Mouse (Mus musculus): Measurements from ENCODE around the gene Hacd3. TPM values are rescaled to one million over a fixed set of nuclear protein-coding genes. Genes with fewer than 3 reads are reported as not detected.
"Not testable (repeated sequence)": the region's sequence is repeated elsewhere in the genome, so short reads cannot be mapped to it uniquely, and the experiment has no call there.

Gene Hacd3
- polyA plus RNA-seq, 1 experiment from 2014 or later: 105 TPM

DNA sequence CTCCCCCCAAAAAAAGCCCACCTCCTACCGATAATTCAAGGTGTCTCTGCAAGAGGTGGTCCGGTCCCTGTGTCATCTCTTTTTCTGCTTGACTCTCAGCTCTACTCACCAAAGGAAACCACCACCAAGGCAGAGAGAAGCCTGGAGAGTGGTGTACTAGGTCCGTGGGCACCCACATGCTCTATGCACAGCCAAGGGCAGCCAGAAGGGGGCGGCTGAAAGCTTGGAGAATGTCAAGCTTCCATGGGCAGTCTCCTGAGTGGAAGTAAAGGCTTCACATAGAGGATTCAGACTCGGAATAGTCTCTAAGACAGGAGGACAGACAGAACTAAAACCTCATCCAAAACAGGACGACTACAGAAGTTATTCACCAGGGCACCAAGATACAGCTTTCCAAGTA, 10.2 kb downstream of the Hacd3 start:
- Histone ChIP-seq H3K9me3 (peaks cover 2% of the 10 kb centered on the region; the same call in 1 of the 2 replicates), H3K4me1 (peaks cover 3% of the 10 kb centered on the region; the same call in 1 of the 2 replicates), H3K27ac (no peak overlapping the region), H3K36me3 (replicated peaks) (peaks cover 48% of the 10 kb centered on the region), H3K27me3 (ENCODE audit: poor library complexity, severe bottlenecking) (no peaks in the 10 kb centered on the region), H3K4me3 (no peak overlapping the region)
- no peak for DNase-seq (ENCODE audit: extremely low spot score, low spot score)
- 62% methylated on average over 6 of the region's 6 CpGs for WGBS

DNA sequence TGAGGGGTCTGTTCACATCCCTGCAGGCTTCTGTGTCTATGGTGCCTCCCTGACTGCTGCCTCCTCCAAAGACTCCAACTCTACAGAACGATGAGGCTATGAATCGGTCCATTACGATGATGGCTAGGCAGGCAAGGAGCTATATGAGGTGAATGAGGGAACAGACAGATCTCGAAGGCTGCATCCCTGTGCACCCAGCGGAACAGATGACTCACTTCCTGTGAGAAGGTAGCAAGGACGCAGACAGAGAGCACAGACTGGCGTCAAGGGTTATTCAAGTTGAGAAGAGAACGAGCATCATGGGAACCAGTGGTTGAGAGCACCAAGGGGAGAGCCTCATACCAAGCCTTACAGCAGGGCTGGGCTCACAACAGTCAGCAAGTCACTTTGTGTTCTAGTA, 10.9 kb downstream of the Hacd3 start:
- 91% methylated on average over 8 of the region's 8 CpGs for WGBS
- Histone ChIP-seq H3K9me3 (peaks cover 2% of the 10 kb centered on the region; the same call in 1 of the 2 replicates), H3K4me3 (no peak overlapping the region), H3K27ac (no peak overlapping the region), H3K4me1 (no peaks in the 10 kb centered on the region), H3K36me3 (replicated peaks) (peaks cover 54% of the 10 kb centered on the region), H3K27me3 (ENCODE audit: poor library complexity, severe bottlenecking) (no peaks in the 10 kb centered on the region)
- no peak for DNase-seq (ENCODE audit: extremely low spot score, low spot score)

DNA sequence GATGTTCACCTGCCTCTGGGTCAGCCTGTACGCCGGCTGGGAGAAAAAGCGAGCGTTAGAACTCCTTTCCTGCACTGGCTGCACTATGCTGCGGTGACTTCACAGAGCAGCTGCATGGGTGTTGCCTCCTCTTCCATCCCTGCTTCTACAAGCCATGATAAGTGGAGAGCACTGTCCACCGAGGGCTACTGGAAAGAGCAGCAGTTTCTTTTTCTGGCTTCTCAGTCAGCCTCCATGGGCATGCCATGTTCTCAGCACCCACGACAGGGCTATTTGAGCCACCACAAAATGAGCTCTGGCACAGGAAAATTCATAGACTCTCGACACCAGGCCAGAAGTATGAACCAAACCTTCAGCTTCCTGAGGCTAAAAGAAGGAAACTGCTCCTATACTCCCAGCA, 15.8 kb downstream of the Hacd3 start:
- no peaks in the 10 kb centered on the region for H3K4me1 ChIP-seq
- 93% methylated on average over 8 of the region's 8 CpGs for WGBS
- H3K27ac ChIP-seq: no peak overlapping the region
- peaks cover 92% of the 10 kb centered on the region for H3K36me3 ChIP-seq (replicated peaks)
- H3K9me3 ChIP-seq: peaks cover 2% of the 10 kb centered on the region; the same call in 1 of the 2 replicates
- DNase-seq (ENCODE audit: extremely low spot score, low spot score): no peak
- no peaks in the 10 kb centered on the region for H3K27me3 ChIP-seq (ENCODE audit: poor library complexity, severe bottlenecking)
- no peak overlapping the region for H3K4me3 ChIP-seq

DNA sequence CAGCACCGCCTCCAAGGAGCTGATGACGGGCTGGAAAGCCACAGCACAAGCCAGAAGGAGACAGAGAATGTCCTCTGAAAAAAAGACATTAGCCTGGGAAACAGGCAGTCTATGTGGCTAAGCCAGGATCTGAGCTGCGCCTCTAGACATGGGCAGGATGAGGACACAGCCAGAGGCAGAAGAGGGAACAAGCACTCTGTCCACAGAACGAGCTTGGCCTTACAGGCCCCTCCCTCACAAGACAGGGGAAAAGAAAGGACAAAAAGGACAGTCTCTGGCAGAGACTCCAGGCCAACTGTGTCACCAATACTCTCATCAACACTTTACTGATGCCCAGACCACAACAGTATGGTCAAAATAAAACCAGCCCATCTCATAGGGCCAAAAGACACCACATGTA, 20.0 kb downstream of the Hacd3 start:
- Histone ChIP-seq H3K27me3 (ENCODE audit: poor library complexity, severe bottlenecking) (no peaks in the 10 kb centered on the region), H3K27ac (no peak overlapping the region)
- WGBS: 67% methylated on average over 4 of the region's 4 CpGs

DNA sequence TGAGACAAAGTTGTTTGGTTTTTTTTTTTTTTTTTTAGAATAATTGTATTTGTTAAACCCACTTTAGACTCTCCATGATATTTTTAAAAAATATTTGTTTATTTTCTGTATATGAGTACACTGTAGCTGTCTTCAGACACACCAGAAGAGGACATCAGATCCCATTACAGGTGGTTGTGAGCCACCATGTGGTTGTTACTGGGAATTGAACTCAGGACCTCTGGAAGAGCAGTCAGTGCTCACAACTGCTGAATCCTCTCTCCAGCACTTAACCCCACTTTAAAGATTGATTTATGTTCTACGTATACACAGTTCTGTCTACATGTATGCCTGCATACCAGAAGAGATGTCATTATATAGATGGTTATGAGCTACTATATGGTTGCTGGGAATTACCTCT, 26.0 kb downstream of the Hacd3 start:
- DNase-seq (ENCODE audit: extremely low spot score, low spot score); H3K9me3 ChIP-seq; H3K27ac ChIP-seq; H3K4me3 ChIP-seq; H3K4me1 ChIP-seq; H3K27me3 ChIP-seq (ENCODE audit: poor library complexity, severe bottlenecking): not testable (repeated sequence)
- H3K36me3 ChIP-seq (replicated peaks): peaks cover 92% of the 10 kb centered on the region
- WGBS: 93% methylated on average over 1 of the region's 1 CpGs

More for the DNA sequence above, 20.0 kb downstream of the Hacd3 start:
- Histone ChIP-seq H3K36me3 (replicated peaks) (peaks cover 94% of the 10 kb centered on the region), H3K4me3 (no peak overlapping the region), H3K9me3 (no peaks in the 10 kb centered on the region), H3K4me1 (no peaks in the 10 kb centered on the region)
- no peak for DNase-seq (ENCODE audit: extremely low spot score, low spot score)

DNA sequence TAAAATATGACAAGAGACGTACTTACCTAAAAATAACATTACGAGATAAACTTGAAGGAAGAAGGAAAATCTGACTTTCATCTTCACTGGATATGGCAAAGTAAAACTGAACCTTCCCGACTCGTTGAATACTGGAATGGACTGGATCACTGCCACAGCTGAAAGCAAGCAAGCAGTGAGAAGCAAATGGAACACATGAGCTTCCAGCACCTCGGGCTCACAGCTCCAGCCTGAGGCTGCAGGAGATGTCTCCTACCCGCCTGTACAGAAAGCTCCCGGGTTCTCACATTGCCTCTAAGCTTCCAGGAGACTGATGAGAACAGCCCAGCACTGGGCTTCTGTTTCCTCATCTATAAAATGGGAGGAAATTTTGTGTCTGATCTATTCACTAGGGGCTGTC, 31.2 kb downstream of the Hacd3 start:
- H3K4me3 ChIP-seq: no peak overlapping the region
- peaks cover 97% of the 10 kb centered on the region for H3K36me3 ChIP-seq (replicated peaks)
- no peaks in the 10 kb centered on the region for H3K9me3 ChIP-seq
- no peak overlapping the region for H3K27ac ChIP-seq
- WGBS: 88% methylated on average over 7 of the region's 7 CpGs
- H3K4me1 ChIP-seq: no peaks in the 10 kb centered on the region
- DNase-seq (ENCODE audit: extremely low spot score, low spot score): no peak
- no peaks in the 10 kb centered on the region for H3K27me3 ChIP-seq (ENCODE audit: poor library complexity, severe bottlenecking)

DNA sequence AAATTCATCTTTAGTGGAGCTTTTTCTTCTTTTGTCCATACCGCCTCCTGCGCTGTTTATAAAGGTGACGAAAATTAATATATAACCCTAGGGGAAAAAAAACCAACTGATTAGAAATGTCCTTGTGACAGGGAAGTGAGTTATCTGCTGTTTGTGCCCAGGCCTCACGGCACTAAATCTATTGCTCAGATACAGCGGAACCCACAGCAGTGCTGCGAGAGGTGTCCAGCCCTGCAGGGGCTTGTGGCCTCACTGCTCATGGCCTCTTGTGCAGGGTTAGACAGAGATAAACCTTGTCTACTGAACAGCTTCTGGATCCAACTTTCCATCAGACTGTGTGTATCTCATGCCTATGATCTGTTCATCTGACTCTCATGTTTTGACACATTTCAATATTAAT, 33.0 kb downstream of the Hacd3 start:
- Histone ChIP-seq H3K36me3 (replicated peaks) (peaks cover 100% of the 10 kb centered on the region), H3K4me1 (no peaks in the 10 kb centered on the region), H3K27me3 (ENCODE audit: poor library complexity, severe bottlenecking) (no peaks in the 10 kb centered on the region), H3K4me3 (no peak overlapping the region), H3K27ac (no peak overlapping the region), H3K9me3 (no peaks in the 10 kb centered on the region)
- DNase-seq (ENCODE audit: extremely low spot score, low spot score): no peak
- WGBS: 93% methylated on average over 6 of the region's 6 CpGs

DNA sequence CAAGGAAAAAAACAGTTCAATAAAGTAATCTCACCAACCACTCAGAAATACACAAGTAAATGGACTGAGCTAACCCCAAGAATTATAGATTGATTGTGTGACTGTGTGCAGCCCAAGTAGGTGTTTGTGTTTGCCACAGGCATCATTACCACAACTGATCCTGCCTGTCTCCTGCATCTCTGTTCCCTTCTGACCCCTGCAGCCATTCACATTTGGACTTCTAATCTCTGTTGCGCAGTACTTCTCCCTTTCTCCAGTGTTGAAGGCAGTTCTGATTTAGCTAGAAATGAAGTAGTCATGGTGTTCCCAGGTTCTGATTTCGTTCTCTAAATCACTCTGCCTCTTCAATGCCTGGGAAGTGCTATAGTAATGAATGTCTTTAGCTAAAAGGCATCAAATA, 33.8 kb downstream of the Hacd3 start:
- H3K9me3 ChIP-seq: no peaks in the 10 kb centered on the region
- WGBS: 94% methylated on average over 2 of the region's 2 CpGs
- H3K27ac ChIP-seq: no peak overlapping the region
- no peak for DNase-seq (ENCODE audit: extremely low spot score, low spot score)
- H3K4me1 ChIP-seq: no peaks in the 10 kb centered on the region
- no peaks in the 10 kb centered on the region for H3K27me3 ChIP-seq (ENCODE audit: poor library complexity, severe bottlenecking)
- H3K36me3 ChIP-seq (replicated peaks): peaks cover 100% of the 10 kb centered on the region
- H3K4me3 ChIP-seq: no peak overlapping the region

DNA sequence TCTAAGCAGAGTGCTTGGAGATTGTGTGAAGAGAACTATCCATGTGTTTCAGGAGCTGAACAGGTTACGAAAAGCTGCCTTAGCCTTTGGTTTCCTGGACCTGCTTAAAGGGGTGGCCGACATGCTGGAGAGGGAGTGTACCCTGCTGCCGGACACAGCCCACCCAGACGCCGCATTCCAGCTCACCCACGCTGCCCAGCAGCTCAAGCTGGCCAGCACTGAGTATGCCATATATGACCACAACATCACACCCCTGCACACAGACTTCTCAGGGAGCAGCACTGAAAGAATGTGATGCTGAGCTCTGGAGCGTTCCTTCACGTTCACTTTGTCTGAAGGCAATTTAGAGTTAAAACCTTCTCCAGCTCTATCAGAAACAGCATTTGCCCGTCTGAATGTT, 35.7 kb downstream of the Hacd3 start:
- H3K4me1 ChIP-seq: no peaks in the 10 kb centered on the region
- no peaks in the 10 kb centered on the region for H3K27me3 ChIP-seq (ENCODE audit: poor library complexity, severe bottlenecking)
- no peak overlapping the region for H3K27ac ChIP-seq
- H3K4me3 ChIP-seq: no peak overlapping the region
- whole genome bisulfite sequencing: 91% methylated on average over 9 of the region's 9 CpGs
- H3K36me3 ChIP-seq (replicated peaks): peaks cover 100% of the 10 kb centered on the region
- H3K9me3 ChIP-seq: no peaks in the 10 kb centered on the region
- DNase-seq (ENCODE audit: extremely low spot score, low spot score): no peak

DNA sequence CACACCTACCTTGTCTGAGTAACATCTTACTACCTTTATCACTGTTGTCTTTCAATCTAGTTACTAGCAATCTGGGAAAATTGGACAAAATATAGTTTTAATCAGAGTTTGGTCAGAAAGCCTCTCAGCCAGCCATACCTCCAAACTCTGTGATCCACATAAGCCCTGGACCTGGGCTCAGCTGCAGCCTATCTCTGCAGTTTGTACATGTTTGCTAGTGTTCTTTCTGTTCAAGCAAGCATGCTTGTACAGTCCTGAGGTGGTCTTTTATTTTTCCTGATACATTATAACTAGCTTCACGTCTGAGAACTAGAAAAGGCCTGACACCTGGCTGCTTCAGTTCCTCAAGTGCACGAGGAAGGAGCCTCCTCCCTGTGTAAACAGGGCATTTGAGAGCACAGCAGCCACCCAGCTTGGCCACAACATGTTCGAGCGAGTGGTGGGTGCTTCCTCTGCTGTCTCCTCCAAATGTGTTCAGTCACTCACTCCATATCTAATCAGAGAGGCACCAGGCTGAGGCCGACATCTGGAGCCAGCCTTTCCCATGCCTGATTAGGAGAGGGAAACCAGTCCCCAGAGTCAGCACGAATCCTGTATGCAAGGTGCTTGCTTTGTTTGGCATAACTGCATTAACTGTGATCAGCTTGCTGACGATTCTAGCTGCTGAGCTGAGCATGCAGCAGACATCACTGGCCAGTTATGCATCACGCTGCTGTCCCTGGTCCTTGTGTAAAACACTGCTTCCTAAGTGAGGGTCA, 36.3 kb downstream of the Hacd3 start:
- WGBS: 81% methylated on average over 8 of the region's 8 CpGs
- no peaks in the 10 kb centered on the region for H3K9me3 ChIP-seq
- H3K4me1 ChIP-seq: no peaks in the 10 kb centered on the region
- peaks cover 100% of the 10 kb centered on the region for H3K36me3 ChIP-seq (replicated peaks)
- H3K4me3 ChIP-seq: no peak overlapping the region
- H3K27me3 ChIP-seq (ENCODE audit: poor library complexity, severe bottlenecking): no peaks in the 10 kb centered on the region
- no peak for DNase-seq (ENCODE audit: extremely low spot score, low spot score)
- H3K27ac ChIP-seq: no peak overlapping the region

DNA sequence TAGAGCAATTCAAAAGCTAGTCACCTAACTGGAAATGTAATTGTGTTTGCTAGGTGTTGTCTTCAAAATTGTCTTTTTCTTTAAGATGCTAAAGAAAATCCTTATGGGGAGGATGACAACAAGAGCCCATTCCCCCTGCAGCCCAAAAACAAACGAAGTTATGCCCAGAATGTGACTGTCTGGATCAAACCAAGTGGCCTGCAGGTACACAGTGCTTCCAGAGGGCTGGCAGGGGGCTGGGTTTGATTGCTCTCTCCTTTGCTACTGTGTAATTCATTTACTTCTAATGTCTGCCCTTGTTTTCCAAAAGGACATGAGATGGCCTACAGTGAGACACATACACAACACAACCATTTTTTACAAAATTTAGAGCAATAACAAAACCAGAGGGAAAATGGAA, 39.6 kb downstream of the Hacd3 start:
- WGBS: 73% methylated on average over 1 of the region's 1 CpGs
- Histone ChIP-seq H3K4me3 (no peak overlapping the region), H3K36me3 (replicated peaks) (peaks cover 100% of the 10 kb centered on the region), H3K27ac (no peak overlapping the region), H3K4me1 (no peaks in the 10 kb centered on the region), H3K9me3 (no peaks in the 10 kb centered on the region), H3K27me3 (ENCODE audit: poor library complexity, severe bottlenecking) (no peaks in the 10 kb centered on the region)
- DNase-seq (ENCODE audit: extremely low spot score, low spot score): no peak

DNA sequence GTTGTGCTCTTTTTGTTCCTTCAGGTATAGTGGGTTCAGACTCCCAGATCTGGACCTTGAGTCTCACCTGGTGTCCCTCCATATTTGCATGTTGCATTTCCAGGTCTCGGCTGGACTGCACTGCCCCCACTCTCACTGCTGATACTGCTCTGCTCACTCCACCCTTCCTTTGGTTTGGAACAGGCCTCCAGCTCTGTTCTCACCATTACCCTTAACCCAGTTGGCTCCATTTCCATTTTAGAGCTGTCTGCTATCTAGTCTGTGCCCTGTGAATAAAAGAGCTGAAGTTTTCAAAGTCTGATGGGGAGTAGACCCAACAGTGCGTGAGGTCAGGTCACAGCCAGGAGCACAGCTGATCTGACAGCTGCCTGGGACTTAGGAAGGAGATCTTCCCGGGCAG, 40.9 kb downstream of the Hacd3 start:
- H3K27me3 ChIP-seq (ENCODE audit: poor library complexity, severe bottlenecking): no peaks in the 10 kb centered on the region
- no peak for DNase-seq (ENCODE audit: extremely low spot score, low spot score)
- H3K4me1 ChIP-seq: no peaks in the 10 kb centered on the region
- 87% methylated on average over 3 of the region's 3 CpGs for WGBS
- H3K4me3 ChIP-seq: no peak overlapping the region
- no peaks in the 10 kb centered on the region for H3K9me3 ChIP-seq
- peaks cover 100% of the 10 kb centered on the region for H3K36me3 ChIP-seq (replicated peaks)
- H3K27ac ChIP-seq: no peak overlapping the region

DNA sequence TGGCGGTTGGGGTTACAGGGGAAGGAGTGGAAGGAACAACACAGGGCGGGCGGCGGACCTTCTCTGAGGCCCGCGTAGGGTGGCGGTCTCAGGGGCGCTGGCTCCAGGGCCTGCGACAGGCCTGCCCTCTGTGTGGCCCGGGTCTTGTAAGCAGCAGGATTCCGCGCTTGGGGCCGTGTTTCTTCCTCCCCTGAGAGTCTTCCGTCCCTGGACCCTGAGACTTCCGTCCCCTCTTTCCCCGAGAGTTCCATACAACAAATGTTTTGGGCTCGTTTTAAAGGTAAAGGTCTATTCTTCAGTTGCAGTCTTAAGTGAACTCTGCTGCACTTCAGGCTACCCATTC, 60.5 kb downstream of the Hacd3 start:
- no peak for DNase-seq (ENCODE audit: extremely low spot score, low spot score)
- H3K36me3 ChIP-seq (replicated peaks): peaks cover 42% of the 10 kb centered on the region
- H3K4me1 ChIP-seq: peaks cover 23% of the 10 kb centered on the region
- peak overlapping the region; percentile 76 for H3K4me3 ChIP-seq
- WGBS: under 1% methylated on average over 17 of the region's 17 CpGs
- H3K27ac ChIP-seq: peak overlapping the region; percentile 96
- H3K9me3 ChIP-seq: no peaks in the 10 kb centered on the region
- H3K27me3 ChIP-seq (ENCODE audit: poor library complexity, severe bottlenecking): no peaks in the 10 kb centered on the region

Data from forebrain, embryonic 10.5 days (tissue).